Mouse (Mus musculus): Measurements from ENCODE around the gene Lrrc25. TPM values are rescaled to one million over a fixed set of nuclear protein-coding genes. Genes with fewer than 3 reads are reported as not detected.
A peak's percentile ranks its signal among the peaks of the same experiment; 100 is the strongest.

Lrrc25 gene
- polyA plus RNA-seq, 1 experiment from 2014 or later, result 0.64 TPM

- no peaks in the 10 kb centered on the region for H3K27me3 ChIP-seq (ENCODE audit: control insufficient read depth, insufficient read depth, low read depth, low read length)
- ATAC-seq, result no peak
- H3K36me3 ChIP-seq (ENCODE audit: control insufficient read depth, insufficient read depth, low read length), result no peaks in the 10 kb centered on the region
- H3K9me3 ChIP-seq (replicated peaks; ENCODE audit: control insufficient read depth, low read length, poor library complexity, severe bottlenecking), result no peaks in the 10 kb centered on the region
- H3K4me1 ChIP-seq (ENCODE audit: control insufficient read depth, insufficient read depth, low read length), result peaks cover 50% of the 10 kb centered on the region
- H3K9ac ChIP-seq (ENCODE audit: low read depth, low read length), result no peak overlapping the region
- no peak overlapping the region for H3K27ac ChIP-seq (ENCODE audit: low read length)
- H3K4me2 ChIP-seq (ENCODE audit: low read length), result peak overlapping the region; percentile 85; the same call in 1 of the 2 replicates
- WGBS, result 90% methylated on average over 9 of the region's 9 CpGs
- H3K4me3 ChIP-seq (ENCODE audit: low read depth, low read length), result no peak overlapping the region
Observed at GRCm38 (mm10) chr8:70605871-70606779, 9.8 kb upstream of the Lrrc25 start.

GRCm38 (mm10) chr8:70606780-70607602 lies 9.0 kb upstream of the Lrrc25 start:
- no peak overlapping the region for H3K27ac ChIP-seq (ENCODE audit: low read length)
- H3K4me3 ChIP-seq (ENCODE audit: low read depth, low read length), result peak overlapping the region; percentile 68
- H3K27me3 ChIP-seq (ENCODE audit: control insufficient read depth, insufficient read depth, low read depth, low read length), result no peaks in the 10 kb centered on the region
- peaks cover 49% of the 10 kb centered on the region for H3K4me1 ChIP-seq (ENCODE audit: control insufficient read depth, insufficient read depth, low read length)
- H3K9ac ChIP-seq (ENCODE audit: low read depth, low read length), result peak overlapping the region; percentile 79
- no peak for ATAC-seq
- no peaks in the 10 kb centered on the region for H3K9me3 ChIP-seq (replicated peaks; ENCODE audit: control insufficient read depth, low read length, poor library complexity, severe bottlenecking)
- H3K36me3 ChIP-seq (ENCODE audit: control insufficient read depth, insufficient read depth, low read length), result no peaks in the 10 kb centered on the region
- H3K4me2 ChIP-seq (ENCODE audit: low read length), result peak overlapping the region; percentile 85
- WGBS, result 67% methylated on average over 18 of the region's 18 CpGs

- 26% methylated on average over 6 of the region's 6 CpGs for WGBS
- H3K9me3 ChIP-seq (replicated peaks; ENCODE audit: control insufficient read depth, low read length, poor library complexity, severe bottlenecking), result no peaks in the 10 kb centered on the region
- ATAC-seq, result 0 out of 2 replicates have a peak, but pooled peaks have one; percentile 1
- no peaks in the 10 kb centered on the region for H3K36me3 ChIP-seq (ENCODE audit: control insufficient read depth, insufficient read depth, low read length)
- H3K4me1 ChIP-seq (ENCODE audit: control insufficient read depth, insufficient read depth, low read length), result peaks cover 49% of the 10 kb centered on the region
- no peaks in the 10 kb centered on the region for H3K27me3 ChIP-seq (ENCODE audit: control insufficient read depth, insufficient read depth, low read depth, low read length)
- H3K4me3 ChIP-seq (ENCODE audit: low read depth, low read length), result peak overlapping the region; percentile 68
- peak overlapping the region; percentile 85 for H3K4me2 ChIP-seq (ENCODE audit: low read length)
- peak overlapping the region; percentile 79 for H3K9ac ChIP-seq (ENCODE audit: low read depth, low read length)
- peak overlapping the region; percentile 59; the same call in 1 of the 2 replicates for H3K27ac ChIP-seq (ENCODE audit: low read length)
Observed at GRCm38 (mm10) chr8:70607603-70607897, 8.4 kb upstream of the Lrrc25 start.

- Histone ChIP-seq H3K4me3 (ENCODE audit: low read depth, low read length) (peak overlapping the region; percentile 68), H3K36me3 (ENCODE audit: control insufficient read depth, insufficient read depth, low read length) (no peaks in the 10 kb centered on the region), H3K4me2 (ENCODE audit: low read length) (peak overlapping the region; percentile 85), H3K9me3 (replicated peaks; ENCODE audit: control insufficient read depth, low read length, poor library complexity, severe bottlenecking) (no peaks in the 10 kb centered on the region), H3K27me3 (ENCODE audit: control insufficient read depth, insufficient read depth, low read depth, low read length) (no peaks in the 10 kb centered on the region), H3K9ac (ENCODE audit: low read depth, low read length) (peak overlapping the region; percentile 79), H3K27ac (ENCODE audit: low read length) (peak overlapping the region; percentile 59), H3K4me1 (ENCODE audit: control insufficient read depth, insufficient read depth, low read length) (peaks cover 49% of the 10 kb centered on the region)
- ATAC-seq, result peak; percentile 13; the same call in 1 of the 2 replicates
- WGBS, result 1% methylated on average over 83 of the region's 84 CpGs
Observed at GRCm38 (mm10) chr8:70607898-70608748, 7.8 kb upstream of the Lrrc25 start.

- peak within 1 kb of the TSS; percentile 79 for H3K9ac ChIP-seq (ENCODE audit: low read depth, low read length)
- peak within 1 kb of the TSS; percentile 85 for H3K4me2 ChIP-seq (ENCODE audit: low read length)
- H3K4me3 ChIP-seq (ENCODE audit: low read depth, low read length), result peak within 1 kb of the TSS; percentile 68
- H3K4me1 ChIP-seq (ENCODE audit: control insufficient read depth, insufficient read depth, low read length), result peaks cover 49% of the 10 kb centered on the region
- 7% methylated on average over 26 of the region's 26 CpGs for WGBS
- H3K36me3 ChIP-seq (ENCODE audit: control insufficient read depth, insufficient read depth, low read length), result no peaks in the 10 kb centered on the region
- H3K27ac ChIP-seq (ENCODE audit: low read length), result peak within 1 kb of the TSS; percentile 81
- H3K27me3 ChIP-seq (ENCODE audit: control insufficient read depth, insufficient read depth, low read depth, low read length), result no peaks in the 10 kb centered on the region
- no peak; the same call in 1 of the 2 replicates for ATAC-seq
- no peaks in the 10 kb centered on the region for H3K9me3 ChIP-seq (replicated peaks; ENCODE audit: control insufficient read depth, low read length, poor library complexity, severe bottlenecking)
Observed at GRCm38 (mm10) chr8:70608749-70609367, 7.1 kb upstream of the Lrrc25 start, which contains the start of gene Ssbp4. Gene Ssbp4, minus strand, starts transcription at chr8:70608872.

- Histone ChIP-seq H3K4me1 (ENCODE audit: control insufficient read depth, insufficient read depth, low read length) (peaks cover 48% of the 10 kb centered on the region), H3K27me3 (ENCODE audit: control insufficient read depth, insufficient read depth, low read depth, low read length) (no peaks in the 10 kb centered on the region), H3K4me3 (ENCODE audit: low read depth, low read length) (peak overlapping the region; percentile 37), H3K27ac (ENCODE audit: low read length) (peak overlapping the region; percentile 81), H3K9me3 (replicated peaks; ENCODE audit: control insufficient read depth, low read length, poor library complexity, severe bottlenecking) (no peaks in the 10 kb centered on the region), H3K9ac (ENCODE audit: low read depth, low read length) (peak overlapping the region; percentile 50), H3K36me3 (ENCODE audit: control insufficient read depth, insufficient read depth, low read length) (no peaks in the 10 kb centered on the region), H3K4me2 (ENCODE audit: low read length) (peak overlapping the region; percentile 85)
- ATAC-seq, result peak; percentile 16
- under 1% methylated on average over 31 of the region's 39 CpGs for WGBS
Observed at GRCm38 (mm10) chr8:70609368-70609848, 6.5 kb upstream of the Lrrc25 start.

GRCm38 (mm10) chr8:70609849-70610795 lies 5.8 kb upstream of the Lrrc25 start:
- ATAC-seq, result 0 out of 2 replicates have a peak, but pooled peaks have one; percentile 4
- H3K27me3 ChIP-seq (ENCODE audit: control insufficient read depth, insufficient read depth, low read depth, low read length), result no peaks in the 10 kb centered on the region
- no peaks in the 10 kb centered on the region for H3K9me3 ChIP-seq (replicated peaks; ENCODE audit: control insufficient read depth, low read length, poor library complexity, severe bottlenecking)
- peak overlapping the region; percentile 81 for H3K27ac ChIP-seq (ENCODE audit: low read length)
- H3K4me3 ChIP-seq (ENCODE audit: low read depth, low read length), result peak overlapping the region; percentile 37
- H3K4me2 ChIP-seq (ENCODE audit: low read length), result peak overlapping the region; percentile 85
- peak overlapping the region; percentile 50 for H3K9ac ChIP-seq (ENCODE audit: low read depth, low read length)
- H3K4me1 ChIP-seq (ENCODE audit: control insufficient read depth, insufficient read depth, low read length), result peaks cover 47% of the 10 kb centered on the region
- no peaks in the 10 kb centered on the region for H3K36me3 ChIP-seq (ENCODE audit: control insufficient read depth, insufficient read depth, low read length)
- 1% methylated on average over 42 of the region's 45 CpGs for WGBS

All from midbrain, embryonic 16.5 days (tissue).